Mouse (Mus musculus): ENCODE measurements around the gene Ap3b1. TPM values are rescaled to one million over a fixed set of nuclear protein-coding genes. Genes with fewer than 3 reads are reported as not detected.

Ap3b1 gene
- total RNA-seq, 2 experiments from 2014 or later = 36.1 to 39.3 TPM

DNA sequence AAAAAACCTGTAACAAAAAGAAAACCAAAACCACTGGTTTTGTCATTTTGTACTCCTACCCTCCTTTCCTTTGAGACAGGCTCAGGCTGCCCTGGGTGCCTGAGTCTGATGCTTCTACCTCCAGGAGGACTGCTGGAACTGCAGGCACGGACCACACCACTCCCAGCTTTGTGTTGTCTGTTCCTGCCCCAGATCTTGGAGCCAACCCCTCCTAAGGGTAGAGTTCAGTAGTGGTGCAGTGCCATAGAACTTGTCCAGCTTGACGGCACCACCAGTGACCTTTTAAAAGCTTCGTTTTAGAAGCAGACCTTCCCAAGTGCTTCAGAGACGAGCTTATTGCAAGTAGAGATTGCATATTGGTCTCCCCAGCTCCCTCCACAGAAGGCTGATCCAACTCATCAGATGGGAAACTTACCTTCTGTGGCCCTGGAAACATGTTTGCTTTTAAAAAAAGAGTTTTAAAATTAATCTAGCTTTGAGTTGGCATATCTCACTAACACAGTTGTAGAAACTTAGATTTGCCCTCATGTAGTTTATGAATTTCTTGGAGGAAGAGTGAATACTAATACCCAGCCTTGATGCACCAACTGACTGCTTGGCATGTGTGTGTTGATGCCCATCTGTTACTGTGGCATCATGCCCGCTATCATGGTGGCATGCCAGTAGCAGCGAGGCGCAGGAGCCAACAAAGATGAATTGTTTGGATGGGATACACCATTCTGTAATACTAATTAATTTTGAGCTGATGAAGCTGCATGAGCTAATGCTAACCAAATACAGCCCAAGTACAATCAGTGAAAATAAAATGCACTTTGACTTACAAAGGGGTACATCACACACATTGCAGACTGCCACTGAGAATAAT, 17.0 kb downstream of the Ap3b1 start:
- DNase-seq = no peak

DNA sequence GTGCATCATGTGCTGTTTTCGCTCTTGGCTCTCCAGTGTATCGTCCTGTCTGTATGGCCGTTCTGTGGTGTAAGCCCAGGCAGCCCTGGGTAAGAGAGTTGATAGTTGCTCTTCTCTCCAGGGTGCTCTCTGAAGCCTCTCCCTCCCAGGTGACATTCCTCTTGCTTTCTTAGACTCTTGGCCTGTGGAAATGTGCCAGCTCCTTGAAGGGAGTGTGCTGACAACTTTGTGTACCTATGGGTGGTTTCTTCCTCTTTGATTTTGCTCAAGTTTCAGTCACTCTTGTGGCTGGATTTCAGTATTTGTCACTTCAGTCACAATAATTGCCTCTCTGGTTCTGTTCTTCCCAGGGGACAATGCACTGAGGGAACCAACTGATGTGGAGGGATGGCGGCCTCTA, 20.2 kb downstream of the Ap3b1 start:
- DNase-seq = no peak

DNA sequence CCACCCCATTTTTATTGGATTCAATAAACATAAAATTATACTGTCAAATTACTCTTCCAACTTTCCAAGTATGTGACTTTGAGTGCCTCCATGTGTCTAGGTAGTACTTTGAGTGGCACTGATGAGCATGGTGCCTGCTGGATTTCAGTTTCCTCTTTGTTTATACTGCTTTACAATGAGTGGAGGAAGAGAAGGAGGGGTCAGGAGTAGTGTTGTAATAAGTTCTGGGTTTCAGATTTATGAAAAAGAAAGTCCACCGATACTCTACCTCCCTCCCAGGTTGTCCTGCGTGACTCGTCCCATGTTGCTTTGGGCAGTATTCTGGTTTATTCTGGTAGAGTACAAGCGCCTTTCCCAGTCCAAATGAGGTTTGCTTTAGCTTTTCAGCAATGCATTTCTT, 22.7 kb downstream of the Ap3b1 start:
- DNase-seq = no peak

DNA sequence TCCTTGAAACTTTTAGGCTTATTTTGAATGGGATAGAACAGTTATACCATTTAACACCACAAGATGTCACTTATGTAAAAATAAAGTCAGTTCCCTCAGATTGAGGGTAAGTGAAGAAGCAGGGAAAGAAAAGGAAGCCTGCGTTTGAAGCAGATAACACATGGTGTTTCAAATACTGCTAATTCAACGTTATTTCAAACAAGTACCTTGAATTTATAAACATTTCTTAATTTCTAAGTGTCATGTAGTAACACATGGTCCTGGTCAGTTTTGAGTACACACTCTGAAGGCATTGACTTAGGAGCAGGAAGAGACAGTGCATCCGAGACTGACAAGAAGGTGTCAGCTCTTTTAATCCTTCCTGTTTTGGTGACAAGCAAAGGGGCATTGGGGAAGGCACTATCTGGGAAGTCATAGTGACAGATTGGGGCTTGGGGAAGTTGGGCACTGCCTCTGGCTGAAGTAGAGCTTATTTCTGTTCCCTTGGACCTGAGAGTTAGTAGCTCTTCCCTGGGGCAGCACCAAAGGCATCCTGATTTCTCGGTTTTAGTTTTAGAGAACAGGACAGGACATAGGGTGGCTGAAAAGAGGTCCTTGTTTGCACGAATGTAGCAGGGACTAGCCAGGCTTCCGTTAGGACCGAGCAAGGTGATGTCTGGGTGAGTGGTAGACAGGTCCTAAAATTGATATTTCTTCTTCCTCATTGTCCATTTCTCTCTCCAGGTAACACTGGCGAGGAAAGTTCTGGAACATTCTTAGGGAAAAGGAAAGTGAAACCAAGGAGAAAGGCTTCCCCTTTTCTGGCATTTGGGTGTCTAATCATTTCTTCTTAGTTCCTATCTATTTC, 23.3 kb downstream of the Ap3b1 start:
- no peak for DNase-seq

DNA sequence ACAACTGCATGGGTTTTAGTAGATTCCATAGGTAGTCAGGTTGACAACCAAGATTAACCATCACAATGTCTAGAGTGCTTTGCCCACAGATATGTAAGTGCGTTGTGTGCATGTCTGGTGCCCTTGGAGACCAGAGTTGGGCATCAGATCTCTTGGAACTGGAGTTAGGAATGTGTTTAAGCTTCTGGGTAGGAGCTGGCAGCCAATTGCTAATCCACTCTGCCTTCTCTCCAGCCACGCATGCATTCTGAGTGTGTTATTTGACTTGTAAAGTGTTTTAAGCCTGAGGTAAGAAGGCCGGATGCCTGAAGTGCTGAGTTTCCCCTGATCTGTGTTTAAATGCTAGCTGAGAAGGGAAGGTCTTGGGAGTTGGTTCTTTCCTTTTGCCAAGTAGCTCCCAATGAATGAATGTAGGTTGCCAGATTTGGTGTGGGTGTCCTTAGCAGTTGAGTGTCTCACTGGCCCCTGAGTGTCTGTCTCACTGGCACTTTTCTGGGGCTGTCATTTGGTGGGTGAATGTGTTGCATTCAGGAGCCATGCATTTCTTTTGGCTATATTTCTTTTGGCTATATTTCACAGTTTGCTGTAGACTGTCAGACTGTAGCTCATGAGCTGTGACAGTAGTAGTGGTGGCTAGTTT, 26.3 kb downstream of the Ap3b1 start:
- no peak for DNase-seq

DNA sequence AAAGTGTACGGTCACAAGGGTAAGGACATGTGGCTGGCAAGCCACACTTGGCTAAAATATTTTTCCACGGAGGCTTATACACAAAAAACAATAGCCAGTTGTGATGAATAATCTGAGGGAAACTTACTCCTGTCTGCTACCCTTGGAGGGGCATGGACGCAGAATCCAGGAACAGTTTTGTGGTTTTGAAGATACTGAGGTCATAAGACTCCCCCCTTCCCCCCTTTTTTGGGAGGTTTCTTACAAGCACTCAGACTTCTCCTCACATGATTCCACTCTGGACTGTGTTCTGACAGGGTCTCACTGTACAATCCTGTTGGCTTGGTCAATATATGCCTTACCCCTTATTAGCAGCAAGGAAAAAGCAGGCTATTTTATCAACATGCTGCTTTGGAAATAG, 29.8 kb downstream of the Ap3b1 start:
- DNase-seq = no peak

DNA sequence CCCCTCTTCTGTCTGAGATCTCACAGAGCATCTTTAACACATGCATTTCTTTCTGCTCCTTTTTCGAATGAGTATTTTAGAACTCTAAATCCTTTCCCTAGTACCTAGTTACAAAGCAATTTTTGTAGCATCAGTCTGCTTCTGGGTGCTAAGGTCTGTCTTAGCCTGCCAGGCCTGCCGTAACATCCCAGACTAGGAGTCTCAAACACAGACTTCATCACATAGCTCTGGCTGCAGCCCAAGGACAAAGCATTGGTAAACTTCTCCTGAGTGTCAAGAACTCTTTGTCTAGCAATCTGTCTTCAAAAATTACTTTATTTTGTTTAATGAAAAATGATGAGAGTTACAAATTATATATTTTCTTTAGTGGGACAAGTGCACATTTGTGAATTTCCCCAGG, 30.8 kb downstream of the Ap3b1 start:
- peak; percentile 29 for DNase-seq

DNA sequence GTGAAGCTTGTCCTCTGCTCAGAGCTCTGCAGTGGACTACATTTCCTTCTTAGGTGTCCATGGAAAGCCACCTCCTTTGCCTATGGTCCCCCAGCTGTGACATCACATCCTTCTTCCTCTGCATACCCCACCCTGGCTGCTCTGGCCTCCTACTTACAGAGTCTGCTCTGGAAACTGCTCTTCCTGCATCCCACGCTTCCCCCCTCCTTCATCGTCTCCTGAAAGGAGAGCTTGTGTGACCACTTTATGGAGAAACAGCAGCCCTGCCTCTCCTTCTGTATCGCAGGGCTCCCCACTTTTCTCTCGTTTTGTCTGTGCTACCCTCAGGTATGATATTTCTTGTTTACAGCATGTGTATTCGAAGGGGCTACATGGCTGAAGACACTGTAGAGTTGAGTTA, 33.5 kb downstream of the Ap3b1 start:
- DNase-seq = no peak

DNA sequence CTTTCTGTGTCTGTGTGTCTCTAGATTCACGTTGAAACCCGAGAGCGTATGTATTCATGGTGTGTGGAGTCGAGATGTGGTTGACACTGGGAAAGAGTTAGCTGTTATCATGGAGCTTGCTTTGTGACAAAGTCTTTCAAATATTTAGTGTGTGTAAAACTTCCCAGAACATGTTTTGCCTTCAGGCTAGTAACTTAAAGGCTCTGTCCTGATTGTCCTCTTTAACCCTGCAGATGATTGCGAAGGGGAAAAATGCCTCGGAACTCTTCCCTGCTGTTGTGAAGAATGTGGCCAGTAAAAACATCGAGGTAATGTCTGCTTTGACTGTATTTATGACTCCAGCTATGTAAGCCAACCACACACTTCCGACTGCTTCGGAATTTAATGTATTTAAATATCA, 35.7 kb downstream of the Ap3b1 start:
- no peak for DNase-seq

DNA sequence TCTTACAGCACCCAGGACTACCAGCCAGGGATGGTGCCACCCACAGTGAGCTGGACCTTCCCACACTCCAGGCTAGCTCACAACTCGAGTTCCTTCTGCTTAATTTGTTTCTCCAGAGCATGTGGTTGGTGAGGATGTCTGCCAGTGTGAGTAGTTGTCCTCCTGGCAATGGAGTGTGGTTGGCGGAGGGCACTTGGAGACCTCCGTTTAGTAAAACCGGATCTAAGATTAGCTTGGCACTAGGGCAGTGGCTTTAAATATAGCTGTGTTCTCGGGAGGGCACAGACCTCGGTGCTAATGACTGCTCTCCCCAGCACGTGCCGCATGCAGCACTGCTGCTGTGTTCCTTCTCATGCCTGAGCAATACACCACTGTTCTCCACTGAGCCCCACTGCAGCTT, 37.0 kb downstream of the Ap3b1 start:
- DNase-seq = no peak

DNA sequence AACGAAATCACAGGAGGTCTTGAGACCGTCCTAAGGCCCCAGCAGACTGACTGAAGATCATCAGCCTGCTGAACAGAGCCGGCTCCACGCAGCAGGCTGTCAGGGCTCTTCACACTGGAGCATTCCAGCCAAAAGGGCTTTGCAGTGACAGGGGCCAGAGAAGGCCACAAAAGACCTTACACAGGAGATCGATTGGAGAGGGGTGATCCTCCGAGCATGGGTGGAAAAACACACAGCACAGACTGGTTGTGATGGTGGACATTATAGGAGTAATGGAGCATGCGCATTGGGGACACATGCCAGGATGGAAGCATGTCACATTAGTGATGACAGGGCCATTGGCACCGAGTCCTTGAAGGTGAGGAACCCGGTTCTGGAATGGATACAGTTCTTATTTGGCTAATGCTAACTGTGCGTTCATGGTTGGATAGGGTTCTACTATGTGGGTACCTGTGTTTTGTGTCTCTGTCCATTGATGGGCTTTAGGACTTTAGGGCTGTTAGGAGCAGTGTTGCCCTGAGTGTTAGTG, 37.7 kb downstream of the Ap3b1 start:
- DNase-seq = no peak

DNA sequence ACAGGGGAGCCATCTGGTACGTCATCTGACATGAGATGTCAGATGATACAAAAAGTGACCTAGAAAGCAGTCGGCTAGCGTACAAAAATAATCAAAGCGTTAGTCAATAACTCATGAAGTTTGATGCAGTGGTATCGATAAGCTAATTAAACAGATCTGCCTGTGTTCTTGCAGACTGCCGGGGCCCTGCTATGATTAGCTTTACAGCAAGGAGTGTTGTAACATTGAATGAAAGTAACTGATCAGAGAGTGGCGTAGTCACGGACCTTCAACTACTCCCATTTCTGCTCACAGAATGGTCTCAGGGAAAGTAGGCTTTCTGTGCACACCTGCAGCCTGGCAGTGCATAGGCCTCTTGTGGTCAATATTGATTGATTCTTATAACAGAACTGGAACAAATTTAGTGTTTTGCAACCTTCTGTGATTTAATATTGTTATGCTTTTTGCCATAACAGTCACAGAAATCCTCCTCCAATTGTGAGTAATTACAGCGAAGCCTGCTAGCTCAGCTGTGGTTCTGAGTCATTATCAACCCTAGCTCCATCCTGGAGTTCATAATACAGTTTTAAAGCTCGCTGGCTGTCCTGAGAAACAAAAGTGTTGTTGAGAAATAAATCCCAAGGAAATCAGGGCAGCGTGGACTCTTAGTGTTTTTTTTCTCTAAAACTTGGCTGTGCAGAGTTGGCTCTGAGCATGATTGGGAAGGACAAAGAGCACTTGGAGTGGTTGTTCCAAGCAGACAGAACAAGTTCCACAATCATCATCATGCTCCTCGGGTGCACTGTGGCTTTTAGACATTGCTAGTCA, 40.0 kb downstream of the Ap3b1 start:
- peak; percentile 24 for DNase-seq

DNA sequence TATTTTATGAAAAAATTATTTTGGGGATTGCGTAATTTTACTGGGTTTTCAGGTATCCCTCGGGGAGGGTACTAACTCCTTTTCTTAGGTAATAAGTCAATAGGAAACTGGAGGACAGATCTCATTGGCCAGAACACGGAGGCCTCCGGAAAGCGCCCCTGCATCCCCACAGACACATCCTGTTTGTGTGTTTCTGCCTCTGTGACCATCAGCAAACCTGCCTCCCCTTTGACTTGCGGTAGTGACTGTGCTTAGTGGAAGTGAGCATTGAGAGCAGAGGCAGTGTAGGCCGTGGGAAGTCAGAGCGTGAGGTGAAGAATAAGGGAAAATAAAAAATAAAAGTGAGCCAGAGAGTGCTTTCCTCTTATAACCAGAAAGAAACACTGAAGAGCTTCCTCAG, 41.7 kb downstream of the Ap3b1 start:
- DNase-seq = no peak

DNA sequence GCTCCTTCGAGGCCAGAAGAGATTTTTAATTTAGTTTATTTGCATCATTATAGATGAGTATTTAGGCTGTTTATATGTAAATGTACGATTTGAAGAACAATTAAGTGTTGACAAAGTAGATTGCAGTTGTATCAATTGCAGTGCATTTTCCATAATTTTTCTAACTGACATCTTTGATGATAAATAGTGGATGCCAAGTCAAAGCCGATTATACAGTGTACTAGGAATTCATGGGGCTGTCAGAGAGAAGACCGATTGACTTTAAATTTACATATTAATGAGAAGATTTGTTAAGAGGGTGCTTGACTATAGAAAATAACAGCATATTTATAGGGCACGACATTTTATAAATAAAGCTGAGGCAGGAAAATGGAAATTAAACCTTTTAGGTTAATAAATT, 64.8 kb downstream of the Ap3b1 start:
- DNase-seq = no peak

DNA sequence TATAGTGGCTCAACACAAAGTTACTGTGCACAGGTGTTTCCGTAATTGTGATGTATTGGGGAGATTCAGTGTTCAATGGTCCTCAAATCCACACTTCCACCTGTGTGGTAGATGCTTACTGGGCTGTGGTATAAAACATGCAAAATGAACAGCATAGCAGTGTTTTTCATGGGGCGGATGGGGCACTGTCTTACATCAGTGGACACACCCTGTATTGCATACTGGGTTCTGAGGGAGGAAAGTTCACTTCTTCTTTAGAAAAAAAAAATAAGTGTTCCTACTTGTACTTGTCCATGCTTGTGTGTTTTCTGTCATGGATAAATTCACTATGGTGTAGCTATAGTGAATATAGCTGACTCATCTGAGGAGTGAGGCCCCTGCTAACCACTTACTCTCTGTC, 70.8 kb downstream of the Ap3b1 start:
- no peak for DNase-seq

DNA sequence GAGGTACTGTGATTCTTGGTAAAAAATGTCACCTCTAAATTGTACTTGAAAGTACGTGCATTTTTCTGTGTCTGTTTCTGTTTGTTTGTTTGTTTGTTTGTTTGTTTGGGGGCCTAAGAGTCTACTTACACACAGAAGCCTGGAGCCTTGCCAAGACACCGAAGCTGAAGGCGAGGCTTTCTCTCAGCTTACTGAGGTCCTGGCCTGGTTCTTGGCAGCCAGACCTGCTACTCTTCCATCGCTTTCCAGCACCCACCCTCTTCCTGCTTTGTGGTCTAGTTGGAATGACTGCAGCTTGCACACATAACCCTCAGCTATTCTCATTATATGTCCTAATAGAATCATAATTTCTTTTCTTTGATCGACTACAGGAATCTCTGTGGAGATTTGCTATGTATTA, 80.6 kb downstream of the Ap3b1 start:
- peak; percentile 29 for DNase-seq

DNA sequence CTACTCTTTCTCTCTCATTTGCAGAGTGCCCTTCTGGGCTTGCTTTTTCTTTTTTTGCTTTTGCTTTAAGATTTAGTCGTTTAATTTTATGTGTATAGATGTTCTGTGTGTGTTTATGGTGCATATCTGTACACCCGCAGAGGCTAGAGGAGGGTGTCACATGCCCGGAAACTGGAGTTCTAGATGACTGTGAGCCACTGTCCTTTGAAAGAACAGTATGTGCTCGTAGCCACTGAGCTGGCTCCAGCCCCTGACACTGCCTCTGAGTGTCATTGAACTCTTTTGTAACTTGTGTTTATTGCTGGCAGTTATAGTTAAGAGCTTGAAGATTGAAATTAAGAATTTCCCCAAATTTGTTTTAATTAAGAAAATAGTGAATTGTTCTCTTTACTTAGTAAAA, 82.4 kb downstream of the Ap3b1 start:
- no peak for DNase-seq

DNA sequence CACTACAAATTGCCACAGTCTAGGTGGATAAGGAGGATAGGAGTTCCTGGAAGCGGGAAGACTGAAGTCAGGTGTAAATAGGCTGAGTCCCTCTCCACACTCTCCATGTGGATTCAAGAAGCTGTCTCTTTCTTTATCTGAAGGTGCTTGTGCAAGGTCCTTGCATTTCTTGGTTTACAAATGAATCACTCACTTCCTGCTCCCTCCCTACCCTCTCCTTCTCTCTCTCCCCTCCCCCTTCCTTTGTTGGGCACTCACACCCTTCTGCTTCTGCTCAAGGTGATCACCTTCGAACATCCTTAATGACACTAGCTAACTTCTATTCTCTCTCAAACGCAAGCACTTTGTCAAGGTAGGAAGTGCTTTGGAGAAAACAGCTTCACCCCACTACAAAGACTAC, 84.7 kb downstream of the Ap3b1 start:
- no peak for DNase-seq

DNA sequence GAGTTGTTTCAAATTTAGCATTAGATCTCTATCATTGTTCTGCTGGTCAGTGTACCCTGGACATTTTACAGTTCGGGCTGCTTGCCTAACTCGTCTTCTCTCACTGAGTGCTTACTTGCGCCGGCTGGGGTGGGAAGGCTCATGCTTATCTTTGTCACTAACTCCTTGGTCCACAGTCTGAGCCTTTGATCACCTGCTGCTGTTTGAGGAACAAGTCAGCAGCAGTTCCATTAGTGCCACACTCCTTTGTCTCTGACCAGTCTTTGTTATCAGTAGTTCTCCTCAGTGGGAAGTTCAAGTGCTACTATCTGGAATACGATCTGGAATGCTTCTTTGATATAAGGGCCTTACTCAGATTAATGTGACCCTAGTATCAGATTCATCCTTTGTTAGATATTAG, 86.3 kb downstream of the Ap3b1 start:
- DNase-seq = no peak

DNA sequence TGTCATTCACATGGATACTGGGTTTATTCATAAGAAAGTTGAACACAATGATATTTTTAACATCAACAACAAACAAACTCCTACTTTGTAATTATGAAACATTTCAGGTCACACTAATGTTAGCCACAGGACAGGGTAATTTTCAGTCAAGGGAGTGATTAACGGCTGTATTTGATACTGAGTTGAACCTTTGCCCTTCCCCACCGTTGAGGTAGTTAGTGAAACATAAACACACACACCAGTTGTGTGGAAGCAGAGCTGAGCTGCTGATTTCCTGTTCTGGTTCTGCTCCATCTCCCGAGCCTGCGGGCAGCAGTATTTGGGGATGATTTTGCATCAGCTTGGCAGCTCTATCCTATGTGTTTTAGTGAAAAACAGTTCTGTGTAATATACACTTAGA, 88.2 kb downstream of the Ap3b1 start:
- DNase-seq = no peak

DNA sequence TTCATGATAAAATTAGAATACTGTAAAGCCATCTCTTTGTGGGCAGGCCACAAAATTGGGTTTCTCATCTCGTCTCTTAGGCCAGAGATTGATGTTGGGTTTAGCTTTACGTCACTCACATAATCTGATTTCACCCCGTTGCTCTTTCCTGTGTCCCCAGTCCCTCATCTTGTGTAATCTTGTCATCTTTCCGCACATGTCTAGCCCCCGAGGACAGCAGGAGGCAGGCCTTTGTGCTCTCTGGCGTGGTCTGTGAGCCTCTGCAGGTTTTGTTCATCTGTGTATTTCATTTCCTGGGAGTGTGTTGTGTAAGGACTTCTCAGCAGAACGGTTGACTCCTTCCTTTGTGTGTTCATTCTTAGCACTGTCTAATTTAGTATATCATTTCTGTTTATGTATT, 90.8 kb downstream of the Ap3b1 start:
- DNase-seq = no peak

DNA sequence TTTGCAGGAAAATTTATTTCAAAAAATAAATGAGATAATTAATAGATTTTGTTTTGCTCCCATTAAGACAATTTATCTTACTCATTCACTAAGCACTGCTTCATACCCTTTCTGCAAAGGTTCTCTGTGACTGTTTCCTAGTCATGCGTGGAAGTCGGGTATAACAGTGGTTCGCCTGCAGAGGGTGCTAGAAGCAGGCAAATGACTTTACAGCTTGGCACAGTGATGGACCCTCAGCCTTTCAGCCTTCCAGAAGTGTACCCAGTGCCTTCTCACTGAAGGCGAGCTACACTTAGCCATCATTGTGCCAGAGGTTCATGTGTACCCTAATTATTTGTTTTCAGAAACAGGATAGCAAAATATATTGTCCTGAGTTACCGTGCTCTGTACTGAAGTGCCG, 92.5 kb downstream of the Ap3b1 start:
- DNase-seq = peak; percentile 32
